Mouse (Mus musculus): ENCODE results near the gene Zfp810. TPM values are rescaled to one million over a fixed set of nuclear protein-coding genes. Genes with fewer than 3 reads are reported as not detected.
A peak's percentile ranks its signal among the peaks of the same experiment; 100 is the strongest.

The Zfp810 gene
- polyA plus RNA-seq, 1 experiment from 2014 or later: 7.7 TPM

GRCm38 (mm10) chr9:22226846-22227245 is 80.6 kb downstream of the Zfp810 start:
- Histone ChIP-seq H3K4me2 (replicated peaks; ENCODE audit: low read depth) (peak overlapping the region; percentile 66), H3K9me3 (ENCODE audit: control insufficient read depth) (no peaks in the 10 kb centered on the region), H3K27me3 (replicated peaks; ENCODE audit: control insufficient read depth, insufficient read depth, low read length) (no peaks in the 10 kb centered on the region), H3K27ac (ENCODE audit: low read depth, low read length) (no peak overlapping the region), H3K36me3 (ENCODE audit: control insufficient read depth, insufficient read depth) (no peaks in the 10 kb centered on the region), H3K4me1 (replicated peaks; ENCODE audit: control insufficient read depth, insufficient read depth, low read length) (no peaks in the 10 kb centered on the region), H3K4me3 (ENCODE audit: low read depth, low read length) (no peak overlapping the region; the same call in 1 of the 2 replicates), H3K9ac (ENCODE audit: low read depth, low read length) (no peak overlapping the region)
- 0 out of 2 replicates have a peak, but pooled peaks have one; percentile 7 for ATAC-seq
- WGBS: 50% methylated on average over 15 of the region's 15 CpGs
- no peak for TF ChIP-seq CTCF (IDR thresholded peaks at IDR 0.05; ENCODE audit: low read depth)

Other genes with a start within 250 kb of the Zfp810 start
- not detected in 2 replicates for gene Gm49318, start 236.4 kb downstream of the Zfp810 start, polyA plus RNA-seq (2015; fragmentation: Nextera tagmentation; extraction: Ambion mirVana)
- gene Zfp653, start 236.3 kb downstream of the Zfp810 start, polyA plus RNA-seq (2015; fragmentation: Nextera tagmentation; extraction: Ambion mirVana): 4.2 and 4.5 TPM in 2 replicates
- gene Ecsit, start 222.2 kb downstream of the Zfp810 start, polyA plus RNA-seq (2015; fragmentation: Nextera tagmentation; extraction: Ambion mirVana): 23.8 and 25.3 TPM in 2 replicates
- 419 and 432 TPM in 2 replicates for gene Cnn1, start 208.4 kb downstream of the Zfp810 start, polyA plus RNA-seq (2015; fragmentation: Nextera tagmentation; extraction: Ambion mirVana)
- 93.7 and 99.4 TPM in 2 replicates for gene Elof1, start 190.5 kb downstream of the Zfp810 start, polyA plus RNA-seq (2015; fragmentation: Nextera tagmentation; extraction: Ambion mirVana)
- gene Acp5, start 171.9 kb downstream of the Zfp810 start, polyA plus RNA-seq (2015; fragmentation: Nextera tagmentation; extraction: Ambion mirVana): 175 and 178 TPM in 2 replicates
- gene Pigyl, start 150.8 kb downstream of the Zfp810 start, polyA plus RNA-seq (2015; fragmentation: Nextera tagmentation; extraction: Ambion mirVana): 121 and 123 TPM in 2 replicates
- gene Zfp872, start 119.6 kb downstream of the Zfp810 start, polyA plus RNA-seq (2015; fragmentation: Nextera tagmentation; extraction: Ambion mirVana): 0.27 and 0.38 TPM in 2 replicates
- gene Zfp809, start 81.9 kb downstream of the Zfp810 start, polyA plus RNA-seq (2015; fragmentation: Nextera tagmentation; extraction: Ambion mirVana): 12.6 and 14.4 TPM in 2 replicates
- gene Zfp599, start 47.8 kb downstream of the Zfp810 start, polyA plus RNA-seq (2015; fragmentation: Nextera tagmentation; extraction: Ambion mirVana): 1.3 and 1.5 TPM in 2 replicates
- 9.9 and 10.9 TPM in 2 replicates for gene Anln, start 81.5 kb upstream of the Zfp810 start, polyA plus RNA-seq (2015; fragmentation: Nextera tagmentation; extraction: Ambion mirVana)
- 1.8 and 2.0 TPM in 2 replicates for gene 9530077C05Rik, start 103.9 kb upstream of the Zfp810 start, polyA plus RNA-seq (2015; fragmentation: Nextera tagmentation; extraction: Ambion mirVana)
- not detected in 2 replicates for gene Gm17545, start 146.6 kb upstream of the Zfp810 start, polyA plus RNA-seq (2015; fragmentation: Nextera tagmentation; extraction: Ambion mirVana)
- gene Rp9, start 162.1 kb upstream of the Zfp810 start, polyA plus RNA-seq (2015; fragmentation: Nextera tagmentation; extraction: Ambion mirVana): 94.5 and 95.2 TPM in 2 replicates
- 4.9 and 5.8 TPM in 2 replicates for gene Bbs9, start 168.1 kb upstream of the Zfp810 start, polyA plus RNA-seq (2015; fragmentation: Nextera tagmentation; extraction: Ambion mirVana)

All from intestine, postnatal 0 days (tissue).